Mouse (Mus musculus) c-Kit-positive CD71-positive TER-119-positive erythroid progenitor cells, embryonic 14.5 days (primary cell): ENCODE measurements around the gene Fnbp1.

Source experiments
- DNase-seq: peaks from one replicate; pipeline ENCODE4 v3.0.0-alpha.2; 2013; ENCODE audit warnings: low spot score

Fnbp1 gene

DNA sequence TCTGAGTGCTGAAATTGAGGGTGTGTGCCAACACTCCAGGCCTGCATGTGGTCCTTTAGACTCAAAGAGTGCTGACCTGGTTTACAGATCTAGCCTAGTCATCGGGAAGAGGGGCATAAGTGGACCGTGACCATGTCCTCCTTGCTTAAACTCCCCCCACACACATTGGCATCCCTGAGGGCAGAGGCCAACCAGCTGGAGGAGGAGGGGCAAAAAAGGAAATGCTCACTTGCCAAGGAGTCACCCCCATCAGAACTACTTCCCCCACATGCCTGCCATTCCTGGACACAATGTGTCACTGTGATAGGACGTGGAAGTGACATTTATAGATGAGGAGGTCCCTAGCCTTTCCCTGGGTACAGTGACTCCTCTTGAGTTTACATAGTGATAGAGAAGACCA, 116.3 kb downstream of the Fnbp1 start:
- no peak for DNase-seq

DNA sequence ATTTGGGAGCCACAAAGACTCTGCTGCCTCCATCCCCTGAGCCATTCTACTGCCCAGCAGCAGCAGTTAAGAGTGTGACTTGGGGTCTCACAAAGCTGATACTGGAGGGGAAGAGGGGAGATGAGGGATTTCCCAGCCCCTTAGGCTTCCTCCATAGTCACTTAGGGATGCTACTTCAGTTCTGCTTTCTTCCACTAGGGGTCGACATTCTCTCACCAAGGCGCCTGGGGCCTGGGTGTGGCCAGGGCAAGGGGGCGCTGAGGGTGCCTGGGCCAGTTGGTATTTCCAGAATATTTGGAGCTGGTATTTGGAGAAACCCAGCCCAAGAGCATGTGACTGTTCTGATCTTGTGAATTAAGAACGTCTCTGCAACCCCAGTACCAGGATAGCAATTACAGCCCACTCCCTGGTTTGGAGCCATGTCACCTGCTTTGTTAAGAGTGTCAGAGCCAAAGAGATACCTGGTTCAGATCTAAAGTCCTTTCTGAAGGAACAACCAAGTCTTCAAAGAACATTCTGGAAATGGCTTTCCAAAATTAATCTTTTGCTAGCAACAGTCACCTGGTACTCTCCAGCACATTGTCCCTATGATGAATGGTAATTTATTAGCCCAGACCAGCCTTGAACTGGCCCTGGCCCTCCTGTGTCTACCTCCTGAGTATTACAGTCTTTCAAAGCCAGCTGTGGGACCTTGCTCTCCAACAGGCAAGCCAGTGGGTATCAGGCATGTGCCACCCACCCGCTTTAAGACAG, 117.0 kb downstream of the Fnbp1 start:
- DNase-seq = peak; percentile 55

DNA sequence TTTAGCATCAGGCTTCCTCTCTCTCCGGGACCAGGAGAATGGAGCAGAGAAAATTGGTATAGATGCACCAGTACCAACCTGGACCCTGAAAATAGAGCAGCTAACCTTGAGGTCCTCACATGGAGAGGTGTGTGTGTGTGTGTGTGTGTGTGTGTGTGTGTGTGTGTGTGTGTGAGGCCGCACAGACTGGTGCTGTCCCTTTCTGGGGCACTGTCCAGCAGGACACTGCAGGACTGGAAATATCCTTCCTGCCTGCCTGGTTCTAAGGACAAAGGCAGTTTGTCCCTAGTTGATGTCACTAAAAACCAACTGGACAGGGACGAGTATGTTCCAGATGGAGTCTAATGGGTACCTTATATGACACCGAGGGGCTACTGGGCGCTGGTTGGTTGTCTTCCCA, 117.9 kb downstream of the Fnbp1 start:
- no peak for DNase-seq

DNA sequence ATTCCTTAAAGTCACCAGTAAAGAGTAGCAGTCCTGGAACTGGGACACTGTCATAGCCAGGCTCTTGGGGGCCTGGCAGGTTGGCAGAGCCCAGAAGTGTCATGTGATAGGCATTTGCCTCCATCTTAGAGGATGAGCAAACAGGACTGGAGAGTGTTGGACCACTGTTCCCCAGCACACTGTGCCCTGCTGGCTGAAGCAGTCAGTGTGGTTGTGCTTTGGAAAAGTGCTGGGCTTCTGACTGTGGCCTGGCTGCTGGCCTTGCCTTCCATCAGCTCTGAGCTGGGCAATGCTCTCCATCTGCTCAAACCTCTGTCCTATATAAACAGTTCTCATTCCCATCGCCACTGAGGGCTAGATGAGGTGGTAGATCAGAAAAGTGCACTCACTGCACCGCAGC, 121.6 kb downstream of the Fnbp1 start:
- no peak for DNase-seq

DNA sequence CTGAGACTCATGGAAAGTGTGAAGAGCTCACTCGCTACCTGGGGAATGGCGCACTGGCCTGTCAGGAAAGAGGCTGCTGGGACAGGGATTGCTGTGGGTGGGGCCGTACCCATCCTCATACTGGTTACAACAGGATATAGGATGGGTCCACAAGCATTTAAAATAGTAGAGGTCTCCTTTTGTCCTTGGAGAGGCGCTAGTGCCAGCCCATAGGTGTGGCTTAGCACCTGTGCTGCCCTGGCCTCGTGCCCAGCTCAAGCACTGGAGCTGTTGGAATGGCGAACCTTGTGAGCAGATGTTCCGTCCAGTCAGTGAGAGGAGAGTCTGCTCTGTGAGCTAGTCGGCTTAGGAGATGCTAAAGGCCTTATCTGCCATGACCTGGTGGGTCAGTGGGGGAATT, 122.8 kb downstream of the Fnbp1 start:
- DNase-seq = no peak

DNA sequence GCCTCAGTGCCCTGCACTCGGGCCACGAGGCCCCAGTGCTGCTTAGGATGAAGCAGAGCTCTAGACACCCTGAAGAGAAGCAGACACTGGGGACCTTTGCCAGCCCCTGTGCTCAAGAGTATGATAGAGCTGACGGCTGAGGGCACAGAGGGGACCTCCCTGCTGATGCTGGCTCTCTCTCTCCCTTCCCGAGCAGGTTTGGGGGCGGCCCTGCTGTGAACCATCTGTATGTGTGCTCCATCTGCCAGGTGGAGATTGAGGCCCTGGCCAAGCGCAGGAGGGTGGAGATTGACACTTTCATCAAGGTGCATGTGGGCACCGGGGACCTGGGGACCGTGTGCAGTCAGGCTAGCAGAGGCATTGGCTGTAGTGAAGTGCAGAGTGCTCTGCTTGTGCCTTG, 123.3 kb downstream of the Fnbp1 start:
- no peak for DNase-seq

DNA sequence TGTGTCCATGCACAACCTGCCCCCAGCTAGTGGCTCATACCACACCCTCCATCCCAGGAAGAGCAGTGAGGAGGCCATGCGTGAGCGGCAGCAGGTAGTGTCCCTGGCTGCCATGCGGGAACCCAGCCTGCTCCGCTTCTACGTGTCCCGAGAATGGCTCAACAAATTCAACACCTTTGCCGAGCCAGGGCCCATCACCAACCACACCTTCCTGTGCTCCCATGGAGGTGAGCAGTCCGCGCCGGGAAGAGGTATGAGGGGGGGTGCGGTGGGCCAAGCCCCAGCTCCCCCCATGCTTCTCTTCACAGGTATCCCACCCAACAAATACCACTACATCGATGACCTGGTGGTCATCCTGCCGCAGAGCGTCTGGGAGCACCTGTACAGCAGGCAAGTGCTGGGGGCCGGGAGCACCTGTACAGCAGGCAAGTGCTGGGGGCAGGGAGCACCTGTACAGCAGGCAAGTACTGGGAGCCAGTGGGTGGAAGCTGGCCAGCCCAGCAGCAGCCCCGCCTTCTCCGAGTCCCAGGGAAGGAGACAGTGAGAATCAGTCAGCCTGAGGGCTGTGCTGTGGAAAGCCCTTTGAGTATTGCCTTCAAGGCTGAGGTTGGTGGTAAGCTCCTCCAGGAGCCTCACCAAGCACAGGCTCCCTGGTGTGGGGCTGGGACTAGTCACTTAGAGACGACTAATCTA, 124.0 kb downstream of the Fnbp1 start:
- DNase-seq = no peak

DNA sequence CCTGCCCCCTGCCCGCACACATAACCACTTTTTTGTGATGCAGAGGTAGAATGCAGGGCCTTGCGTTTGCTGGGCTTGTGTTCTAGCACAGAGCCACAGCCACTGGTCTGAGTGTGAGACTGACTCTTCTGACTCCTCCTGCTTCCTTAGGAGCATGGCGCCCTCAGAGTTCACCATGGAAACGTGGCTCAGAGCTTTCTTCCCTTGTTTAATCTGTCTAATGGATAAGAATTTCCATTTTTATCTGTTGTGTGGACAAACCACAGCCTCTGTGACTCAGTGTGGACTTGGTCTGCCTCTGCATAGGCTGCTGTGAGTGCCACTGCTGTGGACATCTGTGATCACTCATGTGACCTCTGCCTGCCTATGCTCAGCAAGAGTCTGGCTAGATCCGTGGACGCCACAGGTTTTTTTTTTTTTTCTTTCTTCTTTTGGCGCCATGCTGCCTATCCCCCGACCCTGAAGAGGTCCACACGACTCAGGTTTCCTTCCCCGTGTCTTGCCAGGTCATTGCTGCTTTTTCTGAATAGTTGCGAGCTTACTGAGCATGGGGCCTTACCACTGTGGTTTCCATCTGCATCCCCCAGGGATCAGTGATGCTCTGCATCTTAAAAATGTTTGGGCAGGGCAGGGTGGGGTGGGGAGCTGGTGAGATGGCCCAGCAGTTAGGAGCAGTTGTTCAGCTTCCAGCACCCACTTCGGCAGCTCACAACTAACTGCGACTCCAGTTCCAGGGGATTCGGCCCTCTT, 128.3 kb downstream of the Fnbp1 start:
- no peak for DNase-seq

DNA sequence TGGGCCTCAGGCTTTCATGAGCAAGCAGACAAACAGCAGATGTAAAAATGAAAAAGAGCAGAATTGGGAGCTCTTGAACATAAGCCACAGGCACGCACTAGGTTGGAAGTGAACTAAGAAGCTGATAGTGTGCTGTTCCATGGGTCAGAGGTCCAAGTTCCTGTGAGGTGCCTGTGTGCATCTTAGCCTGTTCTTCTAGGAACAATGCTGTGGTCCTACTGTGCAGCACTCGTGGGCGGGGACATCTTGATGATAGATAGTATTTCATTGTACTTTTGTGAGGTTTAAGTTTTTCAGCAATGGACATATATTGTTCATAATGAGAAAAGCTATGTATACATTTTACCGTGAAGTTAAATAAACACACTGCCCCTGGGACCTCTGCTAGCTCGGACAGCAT, 134.6 kb downstream of the Fnbp1 start:
- peak; percentile 15 for DNase-seq

DNA sequence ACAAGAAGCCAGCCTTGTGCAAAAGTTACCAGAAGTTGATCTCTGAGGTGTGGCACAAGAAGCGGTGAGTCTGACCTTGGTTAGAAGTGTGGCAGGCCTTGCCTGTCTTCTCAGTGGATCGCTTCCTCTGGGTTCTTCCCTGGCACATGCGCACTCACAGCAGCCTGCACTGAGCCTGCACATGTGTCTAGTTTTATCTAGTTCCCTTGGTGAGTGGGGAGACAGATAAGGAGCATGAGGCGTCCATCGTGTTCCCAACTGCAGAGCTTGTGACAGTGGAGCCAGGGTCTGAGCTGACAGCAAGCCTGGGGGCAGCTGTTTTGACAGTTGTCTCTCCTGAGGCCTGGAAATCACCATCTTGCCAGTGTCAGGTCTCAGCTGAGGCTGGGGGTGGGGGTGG, 135.4 kb downstream of the Fnbp1 start:
- DNase-seq = peak; percentile 86

DNA sequence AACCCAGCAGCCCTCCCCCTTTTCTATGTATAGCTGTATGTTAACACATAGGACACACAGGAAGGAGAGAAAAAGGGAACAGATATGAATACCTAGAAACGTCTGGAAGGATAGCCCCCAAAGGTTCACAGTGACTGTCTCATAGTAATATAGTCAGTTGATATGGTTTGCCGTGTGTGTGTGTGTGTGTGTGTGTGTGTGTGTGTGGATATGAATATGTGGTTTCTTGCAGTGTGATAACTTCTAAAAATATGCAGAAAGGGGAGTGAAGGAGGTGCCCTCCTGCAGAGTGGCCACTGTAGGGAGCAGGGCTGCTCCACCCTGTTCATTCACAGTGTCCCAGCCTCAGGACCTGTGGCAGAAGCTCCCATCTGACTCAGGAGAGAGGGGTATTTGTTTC, 136.4 kb downstream of the Fnbp1 start:
- no peak for DNase-seq

DNA sequence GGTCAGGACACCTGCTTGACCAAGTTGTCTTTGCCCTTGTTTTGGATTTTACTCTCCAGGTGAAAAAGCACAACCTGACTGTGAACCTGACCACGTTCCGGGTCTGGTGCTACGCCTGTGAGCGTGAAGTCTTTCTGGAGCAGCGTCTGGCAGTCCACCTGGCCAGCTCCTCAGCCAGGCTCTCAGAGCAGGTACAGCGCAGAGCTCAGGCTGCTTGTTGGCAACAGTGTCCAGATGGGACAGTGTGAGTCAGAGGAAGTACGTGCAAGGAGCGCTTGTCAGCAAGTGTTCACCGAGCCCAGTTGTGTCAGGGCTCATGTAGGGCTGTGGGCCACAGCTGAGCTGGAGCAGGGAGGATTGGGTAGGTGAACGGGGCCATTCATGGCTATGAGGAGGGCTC, 139.0 kb downstream of the Fnbp1 start:
- no peak for DNase-seq

DNA sequence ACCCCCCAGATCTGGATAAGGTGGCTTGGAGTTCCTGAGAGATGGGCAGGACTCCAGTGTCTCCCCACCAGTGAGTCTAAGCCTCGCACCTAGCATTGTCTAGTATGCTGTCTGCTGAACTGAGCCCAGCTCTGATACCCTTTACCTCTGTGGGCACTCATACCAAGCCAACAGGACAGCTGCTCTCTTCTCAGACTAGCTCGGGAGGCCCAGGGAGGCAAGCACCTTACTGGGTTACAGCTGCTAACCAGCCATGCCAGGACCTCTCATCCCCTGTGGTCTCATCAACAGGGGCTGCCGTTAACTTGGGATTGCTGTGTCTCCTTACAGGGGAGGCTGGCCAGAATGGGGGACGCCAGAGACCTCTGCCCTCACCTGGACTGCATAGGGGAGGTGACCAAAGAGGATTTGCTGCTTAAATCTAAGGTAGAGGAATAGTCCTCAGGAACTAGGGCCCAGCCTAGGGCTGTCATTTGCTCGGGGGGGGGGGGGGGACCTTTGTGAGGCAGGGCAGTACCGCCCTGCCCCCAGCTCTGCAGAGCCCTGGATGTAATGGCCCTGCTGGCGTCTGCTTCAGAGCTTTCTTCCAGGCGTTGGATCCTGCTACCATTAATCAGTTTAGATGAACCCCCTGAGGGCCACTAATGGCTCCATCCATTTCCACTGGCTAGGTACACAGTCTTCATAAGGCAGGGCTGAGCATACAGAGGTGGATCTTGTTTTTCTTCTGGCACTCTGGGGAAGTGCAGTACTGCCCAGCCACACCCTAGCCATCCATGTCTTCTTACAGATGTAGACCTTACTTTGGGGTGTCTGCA, 143.2 kb downstream of the Fnbp1 start:
- no peak for DNase-seq

DNA sequence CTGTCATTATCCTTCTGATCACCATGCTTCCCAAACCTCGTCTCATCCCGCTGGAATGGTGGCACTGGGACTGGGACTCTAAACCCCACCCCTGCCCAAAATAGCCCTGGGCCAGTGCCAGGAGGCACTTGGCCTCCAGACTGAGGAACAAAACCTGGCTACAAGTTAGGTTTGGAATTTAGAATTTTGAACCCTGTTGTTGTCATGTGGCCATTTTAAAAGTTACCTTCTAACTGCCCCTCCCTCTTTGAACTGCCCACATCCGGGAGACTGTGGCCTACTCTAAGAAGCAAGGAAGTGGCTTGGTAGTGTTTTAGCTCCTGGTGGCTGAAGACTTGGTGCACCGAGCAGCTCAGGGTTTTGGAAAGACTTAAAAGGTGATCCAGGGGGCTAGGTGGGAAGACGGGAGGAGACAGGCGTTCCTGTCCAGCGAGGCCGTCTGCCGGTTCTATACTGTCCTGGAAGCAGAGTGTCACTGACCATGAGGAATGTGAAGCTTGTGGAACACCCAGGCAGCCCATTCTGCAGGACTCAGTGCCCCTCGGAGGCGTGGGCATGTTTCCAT, 146.3 kb downstream of the Fnbp1 start:
- DNase-seq = no peak

DNA sequence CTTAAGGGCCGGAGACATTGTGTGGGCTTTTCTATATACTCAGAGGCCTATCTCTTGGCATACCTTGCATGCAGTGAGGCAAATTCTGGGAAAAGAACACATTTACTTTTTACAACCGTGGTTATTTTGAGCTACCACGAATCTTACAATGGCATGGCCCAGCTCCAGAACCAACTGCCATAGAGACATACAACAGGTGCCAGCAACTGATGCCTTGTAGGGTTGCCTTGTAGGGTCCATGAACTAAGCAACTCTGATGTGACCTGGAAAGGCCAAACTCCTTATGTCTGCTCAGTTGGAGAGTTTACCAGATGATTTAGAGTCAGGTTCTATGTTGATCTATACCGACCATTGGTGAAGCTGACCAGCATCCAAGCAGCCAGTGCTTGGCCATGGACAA, 147.0 kb downstream of the Fnbp1 start:
- DNase-seq = no peak

DNA sequence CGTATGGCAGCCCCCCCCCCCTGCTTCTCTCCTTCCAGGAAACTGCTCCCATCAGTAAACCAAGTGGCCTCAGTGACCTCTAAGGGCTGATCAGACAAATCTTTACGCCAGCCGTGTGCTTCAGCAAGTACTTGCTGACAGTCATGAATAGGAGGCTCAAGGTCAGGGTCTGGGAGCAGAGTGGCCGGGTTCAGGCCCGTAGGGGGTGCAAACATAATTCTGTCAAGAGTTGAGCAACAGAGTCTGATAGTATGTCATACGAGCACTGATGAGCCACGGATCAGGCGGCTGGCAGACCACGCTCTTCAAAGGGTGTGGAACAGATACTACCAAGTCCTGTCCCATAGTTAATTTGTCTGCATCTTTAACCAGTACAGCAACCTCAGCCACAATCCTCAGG, 151.6 kb downstream of the Fnbp1 start:
- DNase-seq = no peak

DNA sequence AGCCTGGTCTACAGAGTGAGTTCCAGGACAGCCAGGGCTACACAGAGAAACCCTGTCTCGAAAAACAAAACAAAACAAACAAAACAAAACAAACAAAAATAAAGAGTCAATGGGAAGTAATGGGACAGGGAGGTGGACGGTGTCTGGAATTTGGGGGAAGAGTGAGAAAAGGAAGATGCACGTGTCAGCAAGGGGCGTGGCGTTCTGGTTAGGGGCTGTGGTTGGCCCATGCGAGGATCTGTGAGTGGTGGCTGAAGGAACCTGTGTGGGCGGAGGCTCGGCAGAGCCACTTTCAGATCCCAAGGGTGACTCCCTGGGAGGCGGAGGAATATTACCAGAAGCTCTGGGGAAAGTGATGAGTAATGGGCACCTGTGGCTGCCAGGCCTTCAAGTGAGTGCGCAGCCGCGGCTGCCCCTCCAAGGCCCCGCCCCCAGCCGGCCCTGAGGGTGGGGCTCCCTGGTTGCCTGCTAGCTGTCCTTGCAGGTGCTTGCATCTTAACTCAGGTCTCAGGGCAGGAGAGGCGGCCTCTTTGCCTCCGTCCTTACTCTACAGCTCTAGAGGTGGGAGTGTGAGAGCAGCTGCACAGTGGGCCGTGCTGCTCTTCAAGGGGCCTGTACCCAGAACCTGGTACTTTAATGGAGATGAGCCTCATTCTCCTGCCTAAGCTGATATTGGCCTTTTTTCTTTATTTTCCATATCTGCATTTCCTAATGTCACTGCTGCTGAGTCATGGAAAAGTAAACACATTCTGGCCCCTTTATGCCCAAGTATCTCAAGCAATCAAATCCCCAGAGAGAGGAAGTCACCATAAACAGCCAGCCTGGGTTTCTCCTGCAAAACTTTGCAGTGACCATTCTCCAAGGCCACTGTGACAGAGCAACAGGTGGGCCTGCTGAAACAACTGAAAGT, 156.4 kb downstream of the Fnbp1 start:
- peak; percentile 65 for DNase-seq

DNA sequence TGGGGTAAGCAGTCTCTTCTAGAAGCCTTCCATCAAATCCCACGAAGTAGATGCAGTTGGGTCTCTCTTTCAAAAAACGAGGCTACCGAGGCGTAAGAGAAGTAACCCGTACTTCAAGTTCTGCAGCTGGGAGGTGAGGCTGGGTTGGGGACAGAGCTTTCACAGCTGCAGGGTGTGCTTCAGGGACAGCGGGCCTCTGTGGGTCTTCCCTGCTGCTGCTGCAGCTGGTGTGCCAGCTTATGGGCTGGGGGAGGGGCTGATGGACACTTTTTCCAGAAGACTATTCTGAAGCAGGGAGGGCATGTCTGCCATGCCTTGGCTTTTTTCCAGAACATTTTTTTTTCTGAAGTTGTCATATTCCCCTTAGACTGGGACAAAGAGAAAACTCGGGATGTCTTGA, 158.8 kb downstream of the Fnbp1 start:
- no peak for DNase-seq

DNA sequence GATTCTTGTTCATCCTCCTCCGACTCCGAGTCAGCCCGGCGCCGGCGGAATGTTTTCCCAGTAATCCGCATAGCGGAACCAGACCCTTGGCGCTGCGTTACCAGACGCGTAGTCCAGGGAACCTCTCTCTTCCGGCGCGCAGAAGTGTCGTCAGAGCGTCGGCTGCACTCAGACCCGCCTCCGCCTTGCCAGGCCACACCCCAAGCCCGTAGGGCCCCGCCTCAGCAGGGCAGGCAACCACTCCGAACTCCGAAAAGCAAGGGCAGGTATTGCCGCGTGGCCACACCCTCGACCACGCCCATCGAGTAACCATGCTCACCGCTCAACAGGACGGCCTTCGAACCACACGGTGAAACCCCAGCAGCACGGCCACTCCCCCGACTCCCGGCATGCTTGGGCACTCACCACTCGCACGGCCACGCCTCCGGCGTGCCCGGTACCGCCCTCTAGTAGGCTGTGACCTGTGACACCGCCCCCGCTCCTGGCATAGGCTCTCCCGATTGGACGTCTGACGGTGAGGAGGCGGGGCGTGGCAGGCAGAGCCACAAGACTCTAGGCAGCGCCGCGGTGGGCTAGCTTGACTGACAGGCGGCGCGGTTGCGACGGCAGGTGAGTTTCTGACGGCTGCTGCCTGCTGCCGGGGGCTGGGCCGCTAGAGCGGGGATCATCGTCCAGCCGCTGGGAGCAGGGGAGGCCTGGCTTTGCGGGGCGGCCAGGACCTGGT, 159.9 kb downstream of the Fnbp1 start, which contains the start of the genes BC005624 and Usp20:
TSS of gene BC005624 (minus strand) at position 412 of the 724 bp plus-strand sequence.
TSS of gene Usp20 (plus strand) at position 490 of the 724 bp plus-strand sequence.
- peak; percentile 99 for DNase-seq
